Mouse (Mus musculus): Measurements from ENCODE around the gene Brwd1.
"Not testable (repeated sequence)": the region's sequence is repeated elsewhere in the genome, so short reads cannot be mapped to it uniquely, and the experiment has no call there.

The Brwd1 gene

DNA sequence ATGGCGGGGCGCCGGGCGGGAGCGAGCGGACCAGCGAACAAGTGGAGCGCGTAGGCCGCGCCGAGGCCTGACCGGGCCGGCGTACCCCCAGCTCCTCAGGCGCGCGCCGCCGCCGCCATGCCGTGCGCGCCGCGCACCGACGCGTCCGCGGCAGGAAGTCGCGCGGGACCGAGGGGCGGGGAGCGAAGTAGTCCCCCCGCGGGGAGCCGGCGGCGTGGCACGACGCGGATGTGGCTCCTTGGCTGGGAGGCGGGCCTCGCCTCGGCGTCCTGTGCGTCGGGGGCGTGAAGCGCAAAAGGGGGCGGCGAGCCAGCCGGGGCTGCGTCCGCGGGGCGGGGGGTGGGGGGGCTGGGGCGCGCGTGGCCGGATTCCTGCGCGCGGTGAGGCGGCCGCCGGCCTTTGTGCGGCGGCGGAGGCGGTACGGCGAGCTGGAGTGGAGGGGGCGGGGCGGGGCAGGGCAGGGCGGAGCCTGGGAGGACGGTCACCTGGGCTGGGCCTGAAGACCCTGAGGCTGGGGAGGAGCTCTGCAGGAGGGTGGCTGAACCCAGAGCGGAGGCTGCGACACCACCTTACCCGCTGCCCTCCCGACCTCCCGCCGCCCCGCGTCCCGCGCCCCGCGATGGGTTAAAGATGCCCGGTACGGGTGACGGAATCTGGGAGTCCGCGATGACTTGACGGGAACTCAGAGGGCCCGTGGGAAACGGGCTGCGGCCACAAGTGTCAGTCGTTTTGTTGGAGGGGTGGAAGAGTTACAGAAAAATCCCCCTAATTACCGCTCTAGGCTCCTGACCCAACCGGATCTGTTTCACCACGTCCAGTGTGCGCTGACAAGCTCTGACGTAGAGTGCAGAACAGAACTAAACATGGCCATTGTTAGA is at the start of gene Brwd1:
TSS of gene Brwd1 (minus strand) at position 226 of the 878 bp plus-strand sequence.
- in situ Hi-C loops (cut with MboI, MseI), result no loop called here

- in situ Hi-C loops (cut with MboI, MseI), result no loop called here
Measured at GRCm38 (mm10) chr16:96128466-96128865, 46.1 kb upstream of the Brwd1 start.

DNA sequence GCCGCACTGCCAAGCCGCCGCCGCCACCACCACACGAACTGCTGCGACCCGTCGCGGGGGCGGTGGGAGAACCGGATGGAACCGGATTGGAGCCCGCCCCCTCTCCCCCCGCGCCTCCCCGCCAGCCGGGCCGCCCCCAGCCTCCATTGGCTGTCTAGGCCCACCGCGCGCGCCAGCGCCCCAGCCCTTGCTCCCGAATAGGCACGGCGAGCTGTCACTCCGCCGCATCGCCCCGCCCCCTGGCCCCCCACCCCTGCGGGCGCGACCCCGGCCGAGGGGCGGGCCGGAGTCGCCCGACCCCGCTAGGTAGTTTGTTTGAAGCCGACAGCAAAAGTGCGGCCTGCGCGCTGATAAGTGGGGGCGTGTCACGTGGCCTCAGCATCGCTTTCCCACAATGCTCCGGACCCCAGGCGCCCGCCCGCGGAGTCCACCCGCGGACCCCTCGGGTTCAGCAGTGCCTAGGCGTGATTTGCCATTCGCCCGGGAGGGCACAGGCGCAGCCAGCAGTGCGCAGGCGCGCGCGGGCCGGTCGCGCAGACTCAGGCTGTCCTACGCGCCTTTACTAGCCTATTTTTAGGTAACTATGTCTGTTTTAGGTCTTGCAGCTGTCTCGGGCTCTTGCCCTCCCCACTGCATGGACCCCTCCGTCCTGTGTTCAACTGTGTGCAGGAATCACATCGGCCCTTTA is 45.5 kb upstream of the Brwd1 start, which contains the start of gene Hmgn1:
TSS of gene Hmgn1 (minus strand) at position 73 of the 688 bp plus-strand sequence.
- in situ Hi-C loops (cut with MboI, MseI), result no loop called here

DNA sequence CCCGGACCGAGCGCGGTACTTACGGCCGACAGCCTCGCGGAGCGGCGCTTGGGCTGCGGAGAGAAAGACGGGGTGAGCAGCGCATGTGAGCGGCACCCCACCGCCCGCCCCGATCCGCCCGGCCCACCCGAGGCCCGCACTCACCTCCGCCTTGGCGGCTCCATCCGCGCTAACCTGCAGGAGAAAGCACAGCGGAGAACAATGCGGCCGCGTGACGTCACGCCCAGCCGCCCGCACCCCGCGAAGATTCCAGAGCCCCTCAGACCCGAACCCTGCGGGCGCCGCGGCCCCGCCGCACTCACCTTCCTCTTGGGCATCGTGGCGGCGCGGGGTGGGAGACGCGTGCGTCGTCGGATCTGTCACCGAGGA is 44.9 kb upstream of the Brwd1 start:
- in situ Hi-C loops (cut with MboI, MseI), result no loop called here

DNA sequence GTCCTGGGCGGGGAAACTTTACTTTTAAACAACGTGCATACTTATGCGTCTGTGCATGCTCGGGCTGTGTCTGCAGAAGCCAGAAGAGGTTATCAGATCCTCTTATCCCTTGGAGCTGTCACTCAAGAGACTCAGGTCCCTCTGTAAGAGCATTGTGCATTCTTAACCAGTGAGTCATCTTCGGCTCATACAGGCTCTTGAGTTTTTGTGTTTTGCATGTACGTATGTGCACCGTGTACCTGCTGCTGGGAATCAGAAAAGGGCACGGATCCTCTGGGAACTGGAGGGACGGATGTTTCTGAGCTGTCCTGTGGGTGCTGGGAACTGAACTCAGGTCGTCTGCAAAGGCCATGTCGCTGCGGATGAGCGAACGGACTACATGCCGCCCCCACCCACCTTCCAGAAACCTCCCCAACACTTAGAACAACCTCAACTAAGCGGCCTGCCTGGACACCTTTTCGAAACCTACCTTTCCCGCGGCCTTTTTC is 44.4 kb upstream of the Brwd1 start:
- in situ Hi-C loops (cut with MboI, MseI), result no loop called here

DNA sequence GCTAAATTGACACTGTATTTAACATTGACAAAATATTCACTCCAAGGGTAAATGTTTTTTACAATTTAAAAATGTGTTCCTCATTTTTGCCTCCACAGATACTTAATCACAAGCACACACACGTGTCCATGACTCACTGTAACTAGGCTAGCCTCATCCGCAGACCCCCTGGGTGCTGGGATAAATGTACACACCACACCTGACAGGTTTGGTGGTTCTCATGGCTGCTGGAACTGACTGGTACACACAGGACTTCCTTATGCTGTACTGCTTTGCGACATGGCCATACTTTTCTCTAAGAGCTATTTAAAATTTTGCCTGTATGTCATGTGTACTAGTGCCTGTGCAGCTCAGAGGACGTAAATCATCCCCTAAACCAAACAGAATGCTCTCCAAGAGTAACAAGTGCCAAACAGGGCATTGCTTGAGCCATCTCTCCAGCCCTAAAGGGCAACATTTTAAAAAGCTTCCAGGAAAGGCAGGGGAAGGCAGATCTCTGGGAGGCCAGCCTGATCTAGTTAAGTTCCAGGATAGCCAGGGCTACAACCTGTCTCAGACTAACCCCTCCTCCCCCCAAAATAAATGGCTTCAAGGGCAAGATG is 37.8 kb upstream of the Brwd1 start:
- in situ Hi-C loops (cut with MboI, MseI), result no loop called here

- in situ Hi-C loops (cut with MboI, MseI), result no loop called here
Measured at GRCm38 (mm10) chr16:96114729-96115128, 32.4 kb upstream of the Brwd1 start.

GRCm38 (mm10) chr16:96112769-96113168 is 30.4 kb upstream of the Brwd1 start:
- in situ Hi-C loops (cut with MboI, MseI), result no loop called here

DNA sequence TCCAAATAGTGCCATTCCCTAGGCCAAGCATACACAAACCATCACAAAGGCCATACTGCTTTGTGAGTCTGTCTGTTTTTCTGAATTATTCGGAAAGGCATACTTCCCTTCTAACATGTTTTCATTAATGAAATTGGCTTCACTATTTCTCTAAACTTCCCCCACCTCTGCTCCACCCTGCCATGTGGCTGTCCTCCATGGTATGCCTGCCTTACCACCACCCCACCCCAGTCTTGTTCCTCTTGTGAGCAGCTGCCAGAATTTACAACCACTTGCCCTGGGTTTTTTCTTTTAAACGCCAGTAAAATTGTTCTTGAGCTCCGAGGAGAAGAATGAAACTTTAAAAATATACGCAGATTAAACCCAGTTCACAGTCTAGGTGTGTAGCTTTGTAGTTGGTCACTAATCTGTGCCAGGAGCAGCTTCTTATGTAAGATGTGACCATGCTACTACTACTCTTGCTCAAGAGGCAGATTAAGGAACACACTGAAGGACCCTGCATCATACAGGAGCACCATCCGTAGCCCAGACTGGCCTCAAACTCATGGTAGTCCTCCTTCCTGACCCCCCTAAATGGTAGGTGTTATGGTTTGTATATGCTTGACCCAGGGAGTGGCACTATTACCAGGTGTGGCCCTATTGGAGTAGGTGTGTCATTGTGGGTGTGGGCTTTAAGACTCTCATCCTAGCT is 28.5 kb upstream of the Brwd1 start:
- in situ Hi-C loops (cut with MboI, MseI), result no loop called here

GRCm38 (mm10) chr16:96109673-96110072 is 27.3 kb upstream of the Brwd1 start:
- in situ Hi-C loops (cut with MboI, MseI), result no loop called here

DNA sequence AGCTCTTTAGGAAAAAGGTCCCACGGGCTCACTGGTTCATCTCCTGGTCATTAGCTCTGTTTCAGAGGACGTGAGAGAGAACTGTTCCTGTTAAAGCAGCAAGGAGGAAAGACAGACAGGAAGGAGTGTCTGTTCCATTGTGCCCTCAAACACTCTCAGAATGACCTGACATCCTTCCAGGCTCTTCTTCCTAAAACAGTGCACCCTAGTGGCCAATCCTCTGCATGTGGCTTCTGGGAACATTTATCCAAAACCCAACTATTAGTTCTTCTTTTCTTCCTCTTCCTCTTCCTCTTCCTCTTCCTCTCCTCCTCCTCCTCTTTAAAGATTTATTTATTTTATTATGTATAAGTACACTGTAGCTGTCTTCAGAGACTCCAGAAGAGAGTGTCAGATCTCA is 20.7 kb upstream of the Brwd1 start:
- in situ Hi-C loops (cut with MboI, MseI), result no loop called here

DNA sequence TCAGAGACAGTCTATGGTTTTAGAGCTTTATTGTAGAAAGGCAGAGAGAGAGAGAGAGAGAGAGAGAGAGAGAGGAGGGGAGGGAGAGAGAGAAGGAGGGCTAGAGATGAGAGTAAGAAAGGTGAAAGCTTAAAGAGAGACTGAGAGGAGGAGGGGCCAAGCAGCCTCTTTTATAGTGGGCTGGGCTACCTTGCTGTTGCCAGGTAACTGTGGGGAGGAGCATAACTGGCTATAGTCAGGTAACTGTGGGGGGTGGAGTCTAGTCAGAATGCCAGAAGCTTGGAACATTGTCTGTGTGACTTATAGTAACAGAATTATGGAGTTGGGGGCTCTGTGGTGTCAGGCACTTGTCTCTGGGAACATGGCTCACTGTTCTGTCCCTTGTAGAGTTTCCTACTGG is 15.5 kb upstream of the Brwd1 start:
- in situ Hi-C loops (cut with MboI, MseI), result not testable (repeated sequence)

DNA sequence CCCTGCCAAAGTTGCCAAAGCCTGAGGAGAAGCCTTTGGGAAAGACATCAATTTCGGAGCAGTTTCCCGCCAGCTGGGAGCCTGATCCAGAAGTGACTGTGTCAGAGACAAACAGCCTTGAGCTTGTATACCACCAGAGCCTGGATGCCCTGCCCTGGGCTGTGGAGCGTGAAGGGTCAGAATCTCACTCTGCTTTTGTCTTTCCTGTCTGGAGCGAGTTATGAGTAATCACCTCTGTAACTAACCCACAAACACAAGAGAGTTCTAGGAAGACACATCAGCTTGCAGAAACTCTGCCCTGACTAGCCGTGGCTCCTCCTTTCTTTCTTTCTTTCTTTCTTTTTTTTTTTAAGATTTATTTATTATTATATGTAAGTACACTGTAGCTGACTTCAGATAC is 13.6 kb upstream of the Brwd1 start:
- in situ Hi-C loops (cut with MboI, MseI), result no loop called here

DNA sequence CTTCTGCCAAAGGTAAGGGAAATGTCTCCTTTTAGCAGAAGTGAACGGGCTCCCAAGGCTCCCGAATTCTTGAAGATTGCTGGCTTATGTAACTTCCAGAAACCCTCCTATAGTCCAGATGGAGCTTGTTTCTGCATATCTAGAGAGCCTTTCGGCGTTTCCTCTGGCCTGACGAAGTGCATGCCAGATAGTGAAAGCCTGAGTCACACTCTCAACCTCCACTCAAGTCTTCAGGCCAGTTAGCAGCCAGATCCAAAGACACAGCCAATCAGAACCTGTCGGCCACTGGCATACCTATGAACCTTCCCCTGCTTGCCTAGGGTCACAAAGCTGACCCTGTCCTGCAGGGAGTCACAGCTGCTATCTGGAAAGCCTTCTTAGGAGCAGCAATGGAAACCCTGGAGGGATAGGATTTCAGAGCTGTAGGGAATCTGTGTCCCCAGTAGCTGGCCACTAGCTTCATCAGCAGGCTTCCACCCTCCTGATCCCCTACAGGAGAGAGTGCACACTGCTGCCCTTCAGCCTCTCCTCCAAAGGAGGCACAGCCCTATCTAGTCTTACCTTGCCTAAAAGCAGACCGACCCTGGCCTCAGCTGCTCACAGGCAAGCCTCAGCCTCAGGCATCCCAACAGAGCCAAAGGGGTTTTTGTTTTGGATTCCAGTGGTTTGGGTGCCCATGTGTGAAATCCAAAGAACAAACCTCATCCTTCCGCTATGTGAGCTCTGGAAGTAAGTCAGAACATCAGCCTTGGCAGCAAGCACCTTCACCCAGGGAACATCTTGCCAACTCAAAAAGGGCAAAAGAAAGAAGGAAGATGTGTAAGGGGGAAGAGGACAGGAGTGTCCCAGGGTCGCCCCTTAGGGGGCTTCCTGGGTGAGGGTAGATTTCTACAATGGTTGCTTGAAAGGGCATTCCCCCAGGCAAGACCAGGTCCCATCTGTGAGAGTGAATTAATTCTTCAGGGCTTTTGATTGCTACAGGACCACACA is 9.5 kb upstream of the Brwd1 start:
- in situ Hi-C loops (cut with MboI, MseI), result no loop called here

DNA sequence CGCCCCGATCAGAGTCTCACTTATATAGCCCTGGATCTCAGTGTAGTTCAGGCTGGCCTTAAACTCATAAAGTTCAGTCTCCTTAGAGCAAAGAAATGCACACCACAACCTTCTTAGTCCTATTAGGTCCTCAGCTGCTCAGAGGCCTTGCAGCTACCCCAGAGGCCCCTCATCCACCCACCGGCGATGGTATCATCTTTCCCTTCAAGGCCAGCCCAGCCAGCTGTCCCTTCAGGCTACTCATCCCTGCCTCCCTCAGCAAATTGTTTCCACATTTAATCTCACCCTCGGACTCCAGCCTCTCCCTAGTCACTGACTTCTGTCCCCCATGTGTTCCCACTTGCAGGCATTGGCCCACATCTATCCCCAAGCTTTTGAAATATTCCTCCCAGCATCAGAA is 5.8 kb upstream of the Brwd1 start:
- in situ Hi-C loops (cut with MboI, MseI), result no loop called here

GRCm38 (mm10) chr16:96087436-96087835 is 5.1 kb upstream of the Brwd1 start:
- in situ Hi-C loops (cut with MboI, MseI), result no loop called here

- in situ Hi-C loops (cut with MboI, MseI), result no loop called here
Measured at GRCm38 (mm10) chr16:96087001-96087400, 4.7 kb upstream of the Brwd1 start.

DNA sequence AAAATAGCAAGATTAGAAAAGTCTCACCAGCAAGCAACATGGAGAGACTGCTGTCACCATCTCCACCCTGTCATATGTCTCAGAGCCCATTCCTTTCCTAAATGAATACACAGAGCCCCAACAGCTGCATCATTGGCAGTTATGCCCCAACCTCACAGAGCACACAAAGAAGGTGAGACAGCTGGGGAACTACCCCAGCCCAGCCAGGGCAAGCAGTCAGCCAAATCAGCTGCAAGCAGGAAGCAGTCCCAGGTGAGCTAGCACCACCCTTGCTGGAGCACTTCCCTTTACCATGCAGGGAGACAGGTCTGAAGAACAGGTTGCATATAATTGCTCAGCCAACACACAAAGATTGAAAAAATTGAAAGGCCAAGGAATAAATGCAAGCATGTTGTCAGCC is 3.3 kb upstream of the Brwd1 start:
- in situ Hi-C loops (cut with MboI, MseI), result no loop called here

DNA sequence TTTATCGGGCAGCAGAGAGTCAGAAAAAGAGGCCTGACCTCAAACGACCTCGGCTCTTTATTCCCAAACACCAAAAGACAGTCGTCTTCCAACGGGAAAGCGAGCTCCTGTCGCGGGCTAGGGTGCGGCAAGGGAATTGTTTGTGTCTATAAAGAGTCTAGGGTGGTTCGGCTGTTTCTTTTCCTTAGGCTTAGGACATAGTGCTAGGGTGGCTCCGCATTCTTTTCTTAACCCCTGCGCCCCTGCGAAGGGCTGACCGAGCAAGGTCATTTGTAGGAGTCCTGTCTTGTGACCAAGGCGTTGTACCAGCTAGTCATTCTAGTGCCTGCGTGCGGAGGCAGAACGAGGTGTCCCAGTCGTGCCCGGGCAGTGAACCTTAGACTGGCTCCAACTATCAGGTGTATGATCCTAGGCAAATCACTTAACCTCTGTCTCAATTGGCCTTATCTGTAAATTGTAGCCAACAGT is 887 bp upstream of the Brwd1 start:
- in situ Hi-C loops (cut with MboI, MseI), result no loop called here

DNA sequence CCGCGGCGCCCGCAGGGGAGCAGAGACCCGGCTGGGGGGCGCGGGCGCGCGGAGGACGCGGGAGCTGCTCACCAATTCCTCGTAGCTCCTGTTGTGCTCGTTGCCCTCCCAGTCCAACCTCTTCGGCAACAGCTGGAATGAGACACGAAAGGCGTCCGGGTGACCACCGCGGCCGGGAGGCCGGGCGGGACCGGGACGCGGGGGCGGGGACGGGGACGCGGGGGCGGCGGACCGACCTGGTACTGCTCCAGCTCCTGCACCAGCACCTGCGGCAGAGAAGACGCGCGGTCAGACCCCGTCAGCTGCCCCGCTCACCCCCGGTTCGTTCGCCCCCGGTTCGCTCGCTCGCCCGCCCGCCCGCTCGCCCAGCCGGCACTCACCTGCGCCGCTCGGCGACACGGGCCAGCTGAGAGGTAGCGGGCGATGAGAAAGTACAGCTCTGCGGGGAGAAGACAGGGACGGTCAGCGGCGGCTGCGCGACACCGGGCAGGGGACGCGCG is 534 bp downstream of the Brwd1 start:
- in situ Hi-C loops (cut with MboI, MseI), result no loop called here
